Mouse (Mus musculus): ENCODE results near the gene Cul3.
A peak's percentile ranks its signal among the peaks of the same experiment; 100 is the strongest.
"Not testable (repeated sequence)": the region's sequence is repeated elsewhere in the genome, so short reads cannot be mapped to it uniquely, and the experiment has no call there.

Cul3 gene

DNA sequence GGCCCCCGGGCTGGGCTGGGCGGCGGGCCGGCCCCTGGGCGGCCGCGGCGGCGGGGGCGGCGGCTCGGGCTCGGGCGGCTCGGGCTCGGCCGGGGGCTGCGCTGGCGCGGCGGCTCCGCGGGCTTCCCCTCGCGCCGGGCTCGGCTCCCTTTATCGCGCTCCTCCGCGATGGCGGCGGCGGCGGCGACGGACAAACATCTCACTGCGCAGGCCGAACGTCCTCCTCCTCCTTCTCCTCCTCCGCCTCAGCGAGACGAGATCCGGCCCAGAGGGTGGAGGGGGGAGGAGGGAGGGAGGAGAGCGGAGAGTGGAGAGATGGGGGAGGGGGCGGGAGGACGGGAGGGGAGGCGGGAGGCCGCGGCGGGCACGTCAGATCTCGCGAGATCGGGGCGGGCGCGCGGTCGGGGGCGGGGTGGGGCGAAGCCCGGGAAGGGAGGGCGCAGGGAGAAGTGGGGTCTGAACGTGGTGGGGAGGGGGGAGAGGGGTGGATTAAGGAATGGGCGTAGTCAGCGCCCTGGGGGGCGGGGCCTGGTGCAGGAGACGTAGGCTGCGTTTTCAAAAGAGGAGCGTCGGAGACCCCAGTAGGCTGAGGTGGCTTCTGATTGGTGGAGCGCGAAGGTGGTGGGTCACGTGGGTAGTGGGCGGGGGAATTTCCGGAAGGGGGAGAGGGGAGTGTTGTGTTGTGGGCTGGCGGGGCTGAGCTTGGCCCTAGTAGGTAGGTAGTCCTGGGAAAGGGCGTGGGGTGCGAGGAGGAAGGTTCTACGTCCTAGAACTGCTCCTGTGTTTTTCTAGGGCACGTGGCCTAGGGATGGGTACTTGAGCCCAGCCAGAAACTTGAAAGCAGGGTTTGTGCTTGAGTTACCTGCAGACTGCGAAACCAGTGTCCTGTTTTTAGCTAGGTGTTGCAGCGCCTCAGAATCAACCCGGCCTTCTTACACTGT is at the start of gene Cul3:
Gene Cul3, minus strand, starts transcription at position 45 of the 941 bp plus-strand sequence.
- DNase-seq (ENCODE audit: inconsistent ontology term) = peak; percentile 100

DNA sequence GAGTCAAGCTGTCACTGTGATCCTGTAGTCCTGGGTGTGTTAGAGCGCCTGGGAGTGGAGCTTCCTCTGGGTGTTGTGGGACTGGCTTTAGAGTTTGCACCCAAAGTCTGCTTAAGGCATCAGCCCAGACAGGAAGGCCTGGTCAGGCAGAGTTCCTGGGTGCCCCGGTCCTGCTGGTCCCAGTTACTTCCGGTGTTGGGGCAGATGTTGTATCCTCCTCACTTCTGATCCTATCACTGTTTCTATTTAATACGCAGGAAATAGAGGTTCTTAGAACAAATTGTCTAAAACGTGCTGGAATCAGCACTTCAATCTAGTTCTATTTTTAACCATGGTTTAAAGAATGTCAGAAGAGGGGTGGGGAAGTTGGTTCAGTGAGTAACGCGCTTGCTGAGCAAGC is 49.2 kb upstream of the Cul3 start:
- DNase-seq (ENCODE audit: inconsistent ontology term) = no peak

DNA sequence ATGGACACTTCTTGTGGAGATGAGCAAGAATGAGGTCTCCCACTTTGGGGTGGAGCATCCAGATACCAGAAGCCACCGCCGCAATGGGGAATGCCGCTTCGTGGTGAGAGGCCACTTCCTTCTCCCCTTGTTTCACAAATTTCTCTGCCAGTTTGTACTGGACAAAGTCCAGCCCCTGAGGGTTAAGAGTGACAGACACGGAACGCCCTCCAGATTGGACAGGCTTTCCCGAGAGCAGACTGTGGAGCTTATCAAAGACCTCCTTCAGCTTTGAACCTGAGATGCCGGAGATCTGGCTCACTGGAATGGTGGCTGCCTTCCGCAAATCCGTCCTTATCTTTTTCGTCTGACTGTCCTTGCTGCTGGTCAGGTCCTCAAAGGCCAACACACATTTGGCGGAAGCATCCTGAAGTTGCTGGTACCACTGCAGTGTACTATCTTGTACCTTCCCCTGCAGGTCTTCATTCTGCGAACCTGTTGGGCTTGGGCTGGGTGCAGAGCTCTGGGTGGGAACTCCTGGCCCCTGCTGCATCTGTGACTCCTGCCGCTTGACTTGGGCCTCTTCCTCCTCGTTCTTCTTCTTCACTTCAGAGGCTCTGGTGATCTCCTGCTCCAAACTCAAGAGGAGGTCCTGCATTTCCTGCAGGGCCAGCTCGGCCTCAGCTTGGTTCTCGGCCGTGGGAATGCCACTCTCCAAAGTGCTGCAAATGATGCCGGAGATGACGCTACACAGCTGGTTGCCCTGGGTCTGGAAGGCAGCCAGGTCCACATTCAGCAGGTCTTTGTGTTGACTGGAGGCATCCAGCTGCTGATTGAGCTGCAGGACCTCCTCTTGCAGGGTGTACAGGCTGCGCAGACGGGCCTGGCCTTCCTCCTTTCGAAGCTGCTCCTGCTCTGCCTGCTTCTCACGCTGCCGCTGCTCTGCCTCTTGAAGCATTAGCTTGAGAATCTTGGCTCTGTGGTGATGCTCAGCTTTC is 43.6 kb upstream of the Cul3 start:
- no peak for DNase-seq (ENCODE audit: inconsistent ontology term)

DNA sequence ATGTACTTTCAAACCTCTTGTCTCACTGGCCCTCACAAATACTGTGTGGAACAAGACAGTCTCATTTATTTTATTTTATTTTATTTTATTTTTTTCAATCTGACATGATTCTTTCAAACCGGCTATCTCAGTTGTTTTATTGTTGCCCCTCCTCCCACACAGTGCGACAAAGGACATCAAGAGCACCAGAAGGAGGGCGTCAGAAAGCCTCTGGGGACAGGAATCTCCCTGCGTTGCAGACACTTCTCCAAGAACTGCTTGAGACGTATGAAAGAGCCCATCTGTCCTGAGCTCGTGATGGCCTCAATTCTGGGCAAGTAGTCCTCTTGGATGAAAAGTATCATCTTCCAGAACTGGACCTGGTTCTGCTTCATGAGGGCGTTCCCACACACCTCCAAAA is 42.6 kb upstream of the Cul3 start:
- no peak for DNase-seq (ENCODE audit: inconsistent ontology term)

DNA sequence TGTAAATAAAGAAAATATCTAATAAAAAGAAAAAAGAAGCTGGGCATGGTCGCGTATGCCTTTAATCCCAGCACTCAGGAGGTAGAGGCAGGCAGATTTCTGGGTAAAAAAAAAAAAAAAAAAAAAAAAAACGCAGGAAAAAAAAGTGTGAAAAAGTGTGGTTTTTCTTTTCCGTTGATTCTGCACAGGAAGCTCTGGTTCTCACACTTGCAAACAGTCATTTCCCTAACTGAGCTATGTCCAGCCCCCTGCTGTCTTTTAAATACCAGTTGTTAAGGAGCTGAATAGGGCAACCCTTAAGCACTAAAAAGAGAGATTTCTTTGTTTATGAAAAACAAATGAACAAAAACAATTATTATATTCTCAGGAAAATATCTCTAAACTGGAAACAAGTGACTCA is 41.0 kb upstream of the Cul3 start:
- no peak for DNase-seq (ENCODE audit: inconsistent ontology term)

DNA sequence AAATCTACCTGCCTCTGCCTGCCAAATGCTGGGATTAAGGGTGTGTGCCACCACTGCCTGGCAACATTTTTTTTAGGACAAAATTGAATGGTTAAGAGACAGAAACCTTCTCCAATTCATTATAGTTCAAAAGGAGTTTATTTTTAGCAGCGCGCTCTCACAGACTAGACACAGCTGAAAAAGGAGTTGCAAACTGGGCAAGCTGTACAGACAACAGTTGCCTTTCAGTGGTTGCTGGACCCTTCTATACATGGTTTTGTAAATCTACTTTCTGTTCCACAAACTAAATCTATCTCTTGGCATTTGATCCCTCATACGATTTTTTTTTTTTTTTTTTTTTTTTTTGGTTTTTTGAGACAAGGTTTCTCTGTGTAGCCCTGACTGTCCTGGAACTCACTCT is 31.7 kb upstream of the Cul3 start:
- no peak for DNase-seq (ENCODE audit: inconsistent ontology term)

DNA sequence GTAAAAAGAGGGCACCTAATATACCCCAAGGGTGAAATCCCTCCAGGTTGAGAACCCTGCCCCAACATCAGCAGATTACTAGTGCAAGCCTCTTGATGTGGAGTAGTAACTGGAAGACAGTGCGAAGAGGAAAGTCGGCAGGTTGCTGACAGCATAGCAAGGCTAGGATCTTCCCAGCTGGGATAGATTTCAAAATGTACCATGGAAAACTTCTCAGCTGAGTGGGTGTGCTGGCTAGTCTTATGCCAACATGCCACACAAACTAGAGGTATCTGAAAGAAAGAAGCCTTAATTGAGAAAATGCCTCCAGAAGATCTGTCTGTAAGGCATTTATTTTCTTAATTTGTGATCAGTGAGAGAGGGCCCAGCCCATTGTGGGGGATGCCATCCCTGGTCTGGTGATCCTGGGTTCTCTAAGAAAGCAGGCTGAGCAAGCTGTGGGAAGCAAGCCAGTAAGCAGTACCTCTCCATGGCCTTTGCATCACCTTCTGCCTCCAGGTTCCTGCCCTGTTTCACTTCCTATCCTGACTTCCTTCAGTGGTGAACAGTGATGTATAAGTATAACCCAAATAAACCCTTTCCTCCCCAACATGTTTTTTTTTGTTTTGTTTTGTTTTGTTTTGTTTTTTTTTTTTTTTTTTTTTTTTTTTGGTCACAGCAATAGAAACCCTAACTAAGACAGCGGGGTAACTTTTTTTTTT is 31.1 kb upstream of the Cul3 start:
- no peak for DNase-seq (ENCODE audit: inconsistent ontology term)

DNA sequence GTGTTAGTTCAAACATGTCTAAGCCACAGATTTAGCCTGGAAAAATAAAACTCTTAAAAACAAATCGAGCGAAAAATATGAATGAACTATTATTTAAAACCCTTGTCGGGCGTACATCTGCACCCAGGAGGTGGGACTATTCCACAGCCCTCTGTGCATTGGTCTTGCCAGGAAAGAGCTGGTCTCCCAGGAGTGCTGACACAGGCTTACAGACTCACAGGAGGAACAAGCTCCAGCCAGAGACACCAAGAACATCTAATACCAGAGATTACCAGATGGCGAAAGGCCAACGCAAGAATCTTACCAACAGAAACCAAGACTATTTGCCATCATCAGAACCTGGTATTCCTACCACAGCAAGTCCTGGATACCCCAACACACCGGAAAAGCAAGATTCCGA is 23.2 kb upstream of the Cul3 start:
- no peak for DNase-seq (ENCODE audit: inconsistent ontology term)

DNA sequence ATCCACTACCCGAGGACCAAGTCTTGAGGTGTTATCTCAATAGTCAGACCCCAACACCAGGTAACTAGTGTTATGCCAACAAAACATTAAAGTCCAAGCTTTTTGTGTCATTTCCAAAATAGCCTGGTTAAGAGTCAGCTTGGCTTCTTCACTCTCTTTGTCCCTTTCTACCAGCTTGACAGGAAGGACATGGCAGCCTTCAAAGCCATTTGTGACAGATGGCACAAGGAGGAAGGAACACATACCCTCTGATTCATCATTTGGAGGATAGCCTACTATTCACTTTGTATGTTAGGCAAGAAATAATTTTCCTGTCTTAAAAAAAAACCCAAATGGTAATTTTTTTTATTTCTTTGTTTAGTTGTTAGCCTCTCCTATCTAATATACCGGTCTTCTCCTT is 22.7 kb upstream of the Cul3 start:
- DNase-seq (ENCODE audit: inconsistent ontology term) = peak; percentile 8

DNA sequence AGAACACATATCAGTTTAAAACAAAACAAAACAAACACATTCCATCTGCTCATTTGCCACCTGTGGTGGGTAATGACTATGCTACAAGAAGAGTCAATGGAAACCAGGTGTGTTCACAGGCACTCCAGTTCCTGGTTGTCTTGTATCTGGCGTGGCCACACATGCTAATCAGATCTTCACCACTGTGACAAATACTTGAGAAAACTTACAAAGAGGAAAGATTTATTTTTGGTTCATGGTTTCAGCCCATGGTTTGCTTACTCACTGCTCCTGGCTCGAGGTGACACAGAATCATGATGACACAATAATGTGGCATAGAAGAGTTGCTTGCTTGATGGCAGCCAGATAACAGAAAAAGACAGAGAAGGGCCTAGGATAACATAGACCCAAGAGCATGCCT is 22.1 kb upstream of the Cul3 start:
- DNase-seq (ENCODE audit: inconsistent ontology term) = peak; percentile 8

DNA sequence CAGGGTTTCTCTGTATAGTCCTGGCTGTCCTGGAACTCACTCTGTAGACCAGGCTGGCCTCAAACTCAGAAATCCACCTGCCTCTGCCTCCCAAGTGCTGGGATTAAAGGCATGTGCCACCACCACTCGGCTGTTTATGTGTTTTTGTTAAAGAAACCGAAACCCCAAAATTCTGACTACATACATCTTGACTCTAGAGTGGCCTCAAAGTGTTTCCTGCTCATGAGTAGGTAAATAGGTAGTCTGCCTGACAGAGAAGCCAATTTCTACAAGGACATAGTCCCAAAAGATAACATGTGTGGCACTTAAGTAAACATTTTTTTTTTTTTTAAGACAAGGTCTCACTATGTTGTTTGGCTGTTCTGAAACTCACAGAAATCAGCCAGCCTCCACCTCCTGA is 21.5 kb upstream of the Cul3 start:
- DNase-seq (ENCODE audit: inconsistent ontology term) = not testable (repeated sequence)

DNA sequence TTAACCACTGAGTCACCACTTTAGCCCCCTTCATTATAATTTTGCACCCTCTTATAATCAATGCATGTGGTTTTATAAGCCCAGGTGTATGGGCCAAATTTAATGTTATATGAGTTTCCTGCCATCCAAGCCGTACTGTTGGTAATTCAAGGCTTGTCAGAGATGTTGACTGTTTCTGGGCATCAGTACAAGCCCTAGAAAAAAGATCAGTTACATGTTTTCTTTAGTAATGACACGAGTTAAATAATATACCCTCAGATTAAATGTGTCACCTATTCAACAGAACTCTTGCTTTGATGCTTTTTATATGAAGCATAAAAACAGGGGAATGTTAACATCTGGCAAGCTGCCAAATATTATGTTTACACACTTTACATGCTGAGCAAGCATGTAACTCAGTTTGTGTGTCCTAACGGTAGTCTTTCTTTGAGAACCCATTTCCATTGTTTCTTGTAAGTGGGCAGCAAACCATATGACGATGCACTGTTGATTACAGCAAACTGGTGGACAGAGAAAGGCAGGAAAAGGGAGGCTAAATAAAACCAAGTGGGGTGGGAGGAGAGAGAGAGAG is 19.8 kb upstream of the Cul3 start:
- no peak for DNase-seq (ENCODE audit: inconsistent ontology term)

DNA sequence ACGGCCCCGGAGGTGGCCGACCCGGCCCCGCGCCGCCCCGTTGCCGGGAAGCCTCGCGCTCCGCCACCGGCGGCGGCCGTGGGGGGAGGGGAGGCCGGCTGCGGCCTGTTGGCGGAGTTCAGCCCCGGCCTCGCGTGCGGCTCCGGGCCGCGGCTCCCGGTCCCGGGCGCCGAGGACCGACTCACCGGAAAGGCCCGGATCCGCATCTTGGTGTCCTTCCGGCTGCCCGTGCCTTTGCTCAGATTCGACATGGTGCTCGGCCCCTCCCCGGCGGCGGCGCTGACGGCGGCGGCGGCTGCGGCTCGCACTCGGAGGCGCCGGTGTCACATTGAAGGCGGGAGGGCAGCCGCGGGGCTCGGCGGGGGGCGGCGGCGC is 232 bp downstream of the Cul3 start:
- DNase-seq (ENCODE audit: inconsistent ontology term) = peak; percentile 72

DNA sequence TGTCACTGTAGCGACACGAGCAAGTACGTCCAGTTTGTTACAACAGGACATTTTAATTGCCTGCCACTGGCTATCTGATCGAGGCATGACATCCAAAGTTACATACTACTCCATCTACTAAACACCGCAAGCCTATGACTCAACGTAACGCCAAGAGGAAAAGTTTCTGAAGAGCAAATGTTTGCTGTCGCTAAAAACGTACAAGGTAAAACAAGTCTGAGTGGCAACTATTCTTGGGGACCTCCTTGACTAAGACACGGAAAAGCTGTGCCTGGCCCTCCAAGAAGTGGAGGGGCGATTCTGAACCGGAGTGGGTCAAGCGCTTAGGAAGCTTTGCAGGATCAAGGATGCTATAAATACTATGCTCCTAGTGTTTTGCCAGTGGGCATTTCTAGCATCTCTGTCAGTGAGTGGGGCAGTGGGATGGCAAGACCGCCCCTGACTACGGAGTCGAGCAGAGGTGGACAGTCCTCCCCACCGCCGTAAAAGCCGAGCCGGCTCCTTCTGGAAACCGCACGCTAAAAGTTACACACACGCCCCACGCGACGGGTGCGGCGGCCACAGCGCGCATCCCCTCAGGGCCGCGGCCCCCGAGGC is 757 bp downstream of the Cul3 start:
- DNase-seq (ENCODE audit: inconsistent ontology term) = peak; percentile 27

DNA sequence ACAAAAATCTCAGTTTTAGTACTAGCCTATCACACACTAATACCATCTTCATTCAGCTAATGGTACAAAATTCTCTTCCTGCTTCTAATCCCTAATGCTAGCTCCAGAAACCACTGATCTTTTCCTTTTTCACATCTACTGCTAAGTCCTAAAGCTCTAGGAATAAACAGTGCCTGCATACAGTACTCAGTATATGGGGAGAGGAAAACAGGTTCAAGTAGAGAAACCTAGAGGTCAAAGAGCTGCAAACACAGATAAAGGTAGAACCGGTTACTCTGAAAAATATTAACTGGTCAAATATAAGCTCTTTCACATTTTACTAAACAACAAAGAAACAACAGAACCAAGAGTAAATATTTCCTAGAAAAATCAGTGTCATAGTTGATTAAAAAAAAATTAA is 1.9 kb downstream of the Cul3 start:
- DNase-seq (ENCODE audit: inconsistent ontology term) = no peak

DNA sequence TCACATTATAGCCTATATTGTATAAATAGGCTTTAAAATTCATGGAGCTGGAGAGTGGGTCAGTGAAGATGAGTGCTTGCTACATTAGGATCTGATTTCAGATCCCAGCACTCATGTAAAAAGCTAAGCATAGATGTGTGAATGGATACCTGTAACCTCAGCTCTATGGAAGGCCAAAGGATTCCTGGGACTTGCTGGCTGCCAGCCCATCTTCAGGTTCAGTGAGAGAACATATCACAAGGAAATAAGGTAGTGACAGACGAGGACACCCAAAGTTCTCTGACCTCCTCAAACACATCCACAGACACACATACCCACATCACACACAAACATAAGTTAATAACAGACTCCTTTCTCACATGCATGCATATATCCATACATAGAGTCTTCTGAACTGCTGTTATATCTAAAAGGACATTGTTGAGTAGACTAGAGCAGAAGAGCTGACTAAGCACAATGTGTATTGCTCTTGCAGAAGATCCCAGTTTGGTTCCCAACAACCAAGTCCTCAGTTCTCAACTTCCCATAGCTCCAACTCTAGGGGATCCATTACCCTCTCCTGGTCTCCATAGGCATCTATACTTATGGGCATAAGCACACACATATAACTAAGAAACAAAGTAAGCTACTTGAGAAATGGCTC is 4.4 kb downstream of the Cul3 start:
- no peak for DNase-seq (ENCODE audit: inconsistent ontology term)

DNA sequence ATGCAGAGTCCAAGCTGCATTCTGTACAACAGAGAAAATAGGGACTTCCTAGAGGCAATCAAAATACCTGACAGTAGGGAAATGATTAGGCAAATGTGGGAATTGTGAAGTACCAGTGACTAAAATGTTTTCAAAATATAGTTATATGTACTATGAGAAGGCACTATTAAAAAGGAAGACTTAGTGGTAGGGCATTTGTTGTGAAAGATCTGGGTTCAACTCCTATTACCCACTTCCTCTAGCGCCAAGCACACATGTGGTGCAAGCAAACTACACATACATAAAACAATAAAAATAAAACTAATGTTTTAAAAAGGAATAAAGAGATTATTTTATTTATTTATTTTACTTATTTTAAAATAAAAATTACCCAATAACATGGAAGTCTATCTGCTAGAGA is 5.2 kb downstream of the Cul3 start:
- DNase-seq (ENCODE audit: inconsistent ontology term) = no peak

DNA sequence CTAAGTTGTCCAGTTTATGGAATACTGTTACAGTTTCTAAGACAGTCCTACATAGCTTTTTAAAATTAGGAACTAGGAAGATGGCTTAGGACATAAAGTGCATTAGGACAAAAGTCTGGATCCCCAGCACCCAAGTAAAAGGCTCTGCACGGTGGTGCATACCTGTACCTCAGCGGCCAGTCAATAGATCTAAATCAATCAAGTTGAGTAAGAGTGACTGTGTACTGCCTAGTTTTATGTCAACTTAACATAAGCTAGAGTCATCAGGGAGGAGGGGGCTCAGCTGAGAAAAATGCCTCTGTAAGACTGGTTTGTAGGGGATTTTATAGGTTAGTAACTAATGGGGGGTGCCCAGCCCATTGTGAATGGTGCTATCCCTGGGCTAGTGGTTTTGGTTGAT is 9.3 kb downstream of the Cul3 start:
- no peak for DNase-seq (ENCODE audit: inconsistent ontology term)

DNA sequence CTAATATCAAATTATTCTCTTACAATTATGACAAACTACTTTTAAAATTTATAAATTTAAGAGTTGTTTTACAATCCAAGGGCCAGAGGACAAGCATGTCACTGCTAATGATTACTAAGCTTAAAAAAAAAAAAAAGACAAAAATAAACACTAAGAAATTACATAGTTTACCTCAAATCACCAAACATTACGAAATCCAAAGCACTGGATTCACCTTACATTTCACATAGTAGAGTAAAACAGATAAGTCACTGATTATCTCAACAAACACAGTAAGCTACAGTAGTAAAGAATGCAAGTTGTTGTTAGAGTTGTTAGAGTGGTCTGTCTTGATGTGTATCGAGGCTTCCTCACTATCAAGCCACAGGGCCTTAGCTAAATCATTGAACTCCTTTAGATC is 14.5 kb downstream of the Cul3 start:
- no peak for DNase-seq (ENCODE audit: inconsistent ontology term)

DNA sequence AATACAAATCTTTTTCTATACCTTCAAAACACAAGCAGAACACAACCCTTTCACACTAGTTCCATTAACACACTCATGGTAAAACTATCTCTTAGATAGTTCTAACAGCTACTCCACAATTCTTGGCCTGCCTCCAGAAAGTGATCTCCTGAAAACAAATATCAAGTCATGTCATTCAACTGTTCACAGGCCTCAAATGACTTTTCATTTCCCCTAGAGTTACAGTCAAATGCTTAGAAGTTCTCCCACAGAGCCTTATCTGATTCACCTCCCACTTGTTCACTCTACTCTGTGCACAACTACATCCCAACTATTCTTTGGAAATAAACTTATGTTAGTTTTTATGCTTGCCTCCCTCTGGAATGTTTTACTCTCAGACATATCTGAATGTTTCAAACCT is 15.9 kb downstream of the Cul3 start:
- DNase-seq (ENCODE audit: inconsistent ontology term) = no peak

DNA sequence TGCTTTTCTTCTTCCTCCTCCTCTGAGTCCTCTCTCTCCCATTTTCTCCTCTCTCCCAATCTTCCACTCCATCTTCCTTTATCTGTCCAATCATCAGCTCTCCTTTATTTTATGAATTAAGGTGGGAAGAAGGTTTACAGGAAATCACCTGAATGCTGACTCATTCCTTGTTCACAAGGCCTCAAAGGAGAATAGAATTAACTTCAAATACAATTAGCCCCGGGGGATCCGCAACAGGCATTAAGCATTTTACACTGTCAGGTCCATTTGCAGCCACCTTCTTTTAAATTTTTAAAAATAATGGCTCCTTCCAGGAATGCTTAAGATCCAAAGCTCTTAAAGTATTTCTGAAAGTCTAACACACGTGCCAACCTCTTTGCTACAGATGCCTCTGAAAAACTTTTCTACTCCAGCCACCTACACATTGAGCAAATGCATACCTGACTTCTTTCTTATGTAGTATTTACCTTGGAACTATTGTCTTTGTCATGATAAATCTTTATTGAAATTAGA is 24.7 kb downstream of the Cul3 start:
- no peak for DNase-seq (ENCODE audit: inconsistent ontology term)

Measured in Muller cell, postnatal 12 days (primary cell).